Mouse (Mus musculus) hindbrain, embryonic 13.5 days (tissue): ENCODE results near the gene Aox3. TPM values are rescaled to one million over a fixed set of nuclear protein-coding genes. Genes with fewer than 3 reads are reported as not detected.

Experiments used
- ATAC-seq: fragments of 200-750 bp; cut with Nextera tagmentation; 2 replicates; pipeline ENCODE4 v1.8.0; 2017; ENCODE audit warnings: moderate TSS enrichment; ENCODE audit not compliant: low FRiP score
- H3K27ac ChIP-seq: fragments of 300-500 bp; sonication (generic); 2 replicates; pipeline ENCODE4 v1.5.1; 2015; ENCODE audit warnings: inconsistent platforms, mild to moderate bottlenecking, moderate library complexity
- H3K27me3 ChIP-seq: fragments of 300-500 bp; sonication (generic); 2 replicates; pipeline ENCODE4 v1.6.1; 2015; ENCODE audit warnings: mild to moderate bottlenecking, inconsistent platforms
- H3K36me3 ChIP-seq: fragments of 300-500 bp; sonication (generic); 2 replicates; pipeline ENCODE4 v1.6.1; 2015; ENCODE audit warnings: mild to moderate bottlenecking, inconsistent platforms
- H3K4me1 ChIP-seq: fragments of 300-500 bp; sonication (generic); replicated peaks from 2 replicates; pipeline ENCODE4 v1.6.1; 2015; ENCODE audit warnings: inconsistent platforms
- H3K4me2 ChIP-seq: fragments of 300-500 bp; sonication (generic); 2 replicates; pipeline ENCODE4 v1.6.1; 2015; ENCODE audit warnings: inconsistent platforms, mild to moderate bottlenecking, moderate library complexity
- H3K4me3 ChIP-seq: fragments of 300-500 bp; sonication (generic); 2 replicates; pipeline ENCODE4 v1.5.1; 2015; ENCODE audit warnings: mild to moderate bottlenecking, inconsistent platforms
- H3K9ac ChIP-seq: fragments of 300-500 bp; sonication (generic); 2 replicates; pipeline ENCODE4 v1.6.1; 2015; ENCODE audit warnings: mild to moderate bottlenecking, inconsistent platforms
- H3K9me3 ChIP-seq: fragments of 300-500 bp; sonication (generic); 2 replicates; pipeline ENCODE4 v1.6.1; 2016; ENCODE audit warnings: inconsistent platforms
- WGBS: fragments of 180-500 bp; shearing (Covaris S2); methylation state at CpG from one replicate; pipeline ENCODE4 v1.1.7; 2015; 5-methylcytosine and 5-hydroxymethylcytosine counted together
- polyA plus RNA-seq: library from polyadenylated mRNA; unstranded; fragments of >200 nt; fragmentation: Nextera tagmentation; extraction: Ambion mirVana; gene quantifications from 2 replicates; pipeline ENCODE4 v1.2.1, GENCODE M21; 2015

The Aox3 gene
- 0.04 and 0.23 TPM in 2 replicates for polyA plus RNA-seq

GRCm38 (mm10) chr1:58112880-58113279, at the start of gene Aox3:
TSS of gene Aox3 (plus strand) at chr1:58113130.
- Histone ChIP-seq H3K27ac (no peak within 1 kb of the TSS), H3K4me3 (no peak within 1 kb of the TSS), H3K9ac (no peak within 1 kb of the TSS), H3K27me3 (no peaks in the 10 kb centered on the region), H3K4me1 (no peaks in the 10 kb centered on the region), H3K4me2 (peak within 1 kb of the TSS; percentile 30), H3K36me3 (no peaks in the 10 kb centered on the region), H3K9me3 (no peaks in the 10 kb centered on the region)
- 12% methylated on average over 11 of the region's 11 CpGs for WGBS
- peak; percentile 81 for ATAC-seq

- Histone ChIP-seq H3K9ac (no peak overlapping the region), H3K36me3 (no peaks in the 10 kb centered on the region)
- 91% methylated on average over 5 of the region's 5 CpGs for WGBS
These were observed 47.8 kb upstream of the Aox3 start for GRCm38 (mm10) chr1:58065151-58065550.

GRCm38 (mm10) chr1:58065606-58066005, 47.3 kb upstream of the Aox3 start:
- Histone ChIP-seq H3K4me2 (no peak overlapping the region), H3K9me3 (no peaks in the 10 kb centered on the region), H3K36me3 (no peaks in the 10 kb centered on the region), H3K9ac (no peak overlapping the region), H3K27ac (no peak overlapping the region), H3K4me3 (no peak overlapping the region), H3K27me3 (no peaks in the 10 kb centered on the region), H3K4me1 (no peaks in the 10 kb centered on the region)
- WGBS = 82% methylated on average over 3 of the region's 3 CpGs
- no peak for ATAC-seq

More at GRCm38 (mm10) chr1:58065151-58065550, 47.8 kb upstream of the Aox3 start:
- Histone ChIP-seq H3K4me3 (no peak overlapping the region), H3K4me1 (no peaks in the 10 kb centered on the region), H3K4me2 (no peak overlapping the region), H3K27ac (no peak overlapping the region), H3K27me3 (no peaks in the 10 kb centered on the region), H3K9me3 (no peaks in the 10 kb centered on the region)
- ATAC-seq = no peak

GRCm38 (mm10) chr1:58069181-58069580, 43.7 kb upstream of the Aox3 start:
- H3K4me1 ChIP-seq = no peaks in the 10 kb centered on the region
- H3K4me2 ChIP-seq = no peak overlapping the region
- no peak overlapping the region for H3K27ac ChIP-seq
- no peak for ATAC-seq
- no peak overlapping the region for H3K9ac ChIP-seq
- no peaks in the 10 kb centered on the region for H3K9me3 ChIP-seq
- no peak overlapping the region for H3K4me3 ChIP-seq
- H3K27me3 ChIP-seq = no peaks in the 10 kb centered on the region
- H3K36me3 ChIP-seq = no peaks in the 10 kb centered on the region
- 91% methylated on average over 6 of the region's 6 CpGs for WGBS

GRCm38 (mm10) chr1:58070091-58070490, 42.8 kb upstream of the Aox3 start:
- no peak for ATAC-seq

GRCm38 (mm10) chr1:58071006-58071405, 41.9 kb upstream of the Aox3 start:
- Histone ChIP-seq H3K27ac (no peak overlapping the region), H3K36me3 (no peaks in the 10 kb centered on the region), H3K4me1 (no peaks in the 10 kb centered on the region), H3K9ac (no peak overlapping the region), H3K27me3 (no peaks in the 10 kb centered on the region), H3K9me3 (no peaks in the 10 kb centered on the region), H3K4me3 (no peak overlapping the region), H3K4me2 (no peak overlapping the region)
- WGBS = 84% methylated on average over 9 of the region's 9 CpGs
- no peak for ATAC-seq

More at GRCm38 (mm10) chr1:58070091-58070490, 42.8 kb upstream of the Aox3 start:
- Histone ChIP-seq H3K9ac (no peak overlapping the region), H3K9me3 (no peaks in the 10 kb centered on the region), H3K27ac (no peak overlapping the region), H3K27me3 (no peaks in the 10 kb centered on the region), H3K4me1 (no peaks in the 10 kb centered on the region), H3K4me2 (no peak overlapping the region), H3K36me3 (no peaks in the 10 kb centered on the region), H3K4me3 (no peak overlapping the region)
- 95% methylated on average over 11 of the region's 11 CpGs for WGBS

GRCm38 (mm10) chr1:58071509-58071908, 41.4 kb upstream of the Aox3 start:
- no peak overlapping the region for H3K27ac ChIP-seq
- H3K4me3 ChIP-seq = no peak overlapping the region
- no peaks in the 10 kb centered on the region for H3K9me3 ChIP-seq
- H3K4me2 ChIP-seq = no peak overlapping the region
- H3K27me3 ChIP-seq = no peaks in the 10 kb centered on the region
- H3K36me3 ChIP-seq = no peaks in the 10 kb centered on the region
- no peak for ATAC-seq
- H3K4me1 ChIP-seq = no peaks in the 10 kb centered on the region
- WGBS = 94% methylated on average over 1 of the region's 1 CpGs
- no peak overlapping the region for H3K9ac ChIP-seq

GRCm38 (mm10) chr1:58072416-58072815, 40.5 kb upstream of the Aox3 start:
- ATAC-seq = no peak
- H3K9ac ChIP-seq = no peak overlapping the region
- no peaks in the 10 kb centered on the region for H3K27me3 ChIP-seq
- 61% methylated on average over 2 of the region's 2 CpGs for WGBS
- no peaks in the 10 kb centered on the region for H3K36me3 ChIP-seq
- no peaks in the 10 kb centered on the region for H3K4me1 ChIP-seq
- no peak overlapping the region for H3K4me3 ChIP-seq
- H3K4me2 ChIP-seq = no peak overlapping the region
- no peaks in the 10 kb centered on the region for H3K9me3 ChIP-seq
- no peak overlapping the region for H3K27ac ChIP-seq

GRCm38 (mm10) chr1:58072991-58073730, 39.8 kb upstream of the Aox3 start:
- ATAC-seq = no peak
- H3K4me1 ChIP-seq = no peaks in the 10 kb centered on the region
- H3K4me3 ChIP-seq = no peak overlapping the region
- H3K9me3 ChIP-seq = no peaks in the 10 kb centered on the region
- H3K27me3 ChIP-seq = no peaks in the 10 kb centered on the region
- 78% methylated on average over 12 of the region's 12 CpGs for WGBS
- no peaks in the 10 kb centered on the region for H3K36me3 ChIP-seq
- no peak overlapping the region for H3K4me2 ChIP-seq
- no peak overlapping the region for H3K9ac ChIP-seq
- no peak overlapping the region for H3K27ac ChIP-seq

- H3K36me3 ChIP-seq = no peaks in the 10 kb centered on the region
- no peak for ATAC-seq
- WGBS = 96% methylated on average over 2 of the region's 2 CpGs
- no peak overlapping the region for H3K4me3 ChIP-seq
- H3K4me2 ChIP-seq = no peak overlapping the region
- no peaks in the 10 kb centered on the region for H3K27me3 ChIP-seq
- H3K9me3 ChIP-seq = no peaks in the 10 kb centered on the region
- H3K9ac ChIP-seq = no peak overlapping the region
- no peak overlapping the region for H3K27ac ChIP-seq
- H3K4me1 ChIP-seq = no peaks in the 10 kb centered on the region
These were observed 38.7 kb upstream of the Aox3 start for GRCm38 (mm10) chr1:58074266-58074665.

- Histone ChIP-seq H3K4me1 (no peaks in the 10 kb centered on the region), H3K27me3 (no peaks in the 10 kb centered on the region), H3K36me3 (no peaks in the 10 kb centered on the region), H3K27ac (no peak overlapping the region), H3K4me2 (no peak overlapping the region), H3K9ac (no peak overlapping the region), H3K9me3 (no peaks in the 10 kb centered on the region), H3K4me3 (no peak overlapping the region)
- ATAC-seq = no peak
These were observed 35.0 kb upstream of the Aox3 start for GRCm38 (mm10) chr1:58077882-58078281.

- Histone ChIP-seq H3K27ac (no peak overlapping the region), H3K4me2 (no peak overlapping the region), H3K9ac (no peak overlapping the region), H3K36me3 (no peaks in the 10 kb centered on the region), H3K4me3 (no peak overlapping the region), H3K9me3 (no peaks in the 10 kb centered on the region), H3K4me1 (no peaks in the 10 kb centered on the region), H3K27me3 (no peaks in the 10 kb centered on the region)
- 91% methylated on average over 7 of the region's 7 CpGs for WGBS
- no peak for ATAC-seq
These were observed 34.5 kb upstream of the Aox3 start for GRCm38 (mm10) chr1:58078390-58078789.

GRCm38 (mm10) chr1:58079689-58080088, 33.2 kb upstream of the Aox3 start:
- H3K4me1 ChIP-seq = no peaks in the 10 kb centered on the region
- H3K9me3 ChIP-seq = no peaks in the 10 kb centered on the region
- 93% methylated on average over 5 of the region's 5 CpGs for WGBS
- no peak overlapping the region for H3K9ac ChIP-seq
- no peaks in the 10 kb centered on the region for H3K27me3 ChIP-seq
- no peak overlapping the region for H3K27ac ChIP-seq
- H3K4me2 ChIP-seq = no peak overlapping the region
- H3K4me3 ChIP-seq = no peak overlapping the region
- H3K36me3 ChIP-seq = no peaks in the 10 kb centered on the region
- ATAC-seq = no peak
